Mouse (Mus musculus) monocyte, adult 5-6 weeks (primary cell): ENCODE measurements around the gene Plaa. TPM values are rescaled to one million over a fixed set of nuclear protein-coding genes. Genes with fewer than 3 reads are reported as not detected.
"Not testable (repeated sequence)": the region's sequence is repeated elsewhere in the genome, so short reads cannot be mapped to it uniquely, and the experiment has no call there.

ENCODE experiments used
- ATAC-seq: fragments of 153-309, 156-312 bp; replicated peaks from 2 replicates; pipeline ENCODE4 v1.8.0; 2017; ENCODE audit warnings: mild to moderate bottlenecking; ENCODE audit not compliant: low TSS enrichment, insufficient number of reproducible peaks, severe bottlenecking, poor library complexity, low FRiP score
- total RNA-seq: library from RNA; stranded (forward); fragments of 200-1000, 200-491, 200-594 nt; gene quantifications from 3 replicates; pipeline ENCODE4 v1.2.3, GENCODE M21; 2017

Plaa gene
- total RNA-seq, result 81.3 to 114 TPM (median 97.6 TPM) in 3 replicates

DNA sequence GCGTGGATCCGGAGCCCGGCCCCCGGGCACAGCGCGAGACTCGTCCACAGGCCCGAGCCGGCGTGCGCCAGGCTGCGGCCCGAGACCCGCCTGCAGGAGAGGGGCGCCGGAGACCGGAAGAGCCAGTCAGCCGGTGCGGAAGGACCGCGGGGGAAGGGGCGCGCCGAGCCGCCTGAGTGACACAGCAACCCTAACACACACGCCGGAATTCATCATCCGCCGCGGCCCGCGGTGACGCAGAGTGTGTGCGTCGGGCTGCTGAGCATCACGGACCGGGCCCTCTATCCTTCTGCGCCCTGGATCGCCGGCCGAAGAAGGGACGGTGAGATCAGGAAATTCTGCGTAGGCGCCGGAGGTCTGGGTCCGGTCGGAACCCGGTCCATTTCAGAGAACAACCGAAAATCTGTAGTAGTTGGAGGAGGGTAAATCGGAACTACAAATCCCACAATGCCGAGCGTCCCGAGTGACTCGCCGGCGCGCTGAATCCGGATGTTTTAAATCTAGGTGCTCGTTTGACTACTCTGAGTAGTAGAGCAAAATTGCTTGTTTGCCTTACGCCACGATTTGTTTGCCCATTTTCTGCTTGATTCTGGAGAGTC lies at the start of gene Plaa:
Gene Plaa, minus strand, starts transcription at position 214 of the 599 bp plus-strand sequence.
- peak; percentile 89 for ATAC-seq

DNA sequence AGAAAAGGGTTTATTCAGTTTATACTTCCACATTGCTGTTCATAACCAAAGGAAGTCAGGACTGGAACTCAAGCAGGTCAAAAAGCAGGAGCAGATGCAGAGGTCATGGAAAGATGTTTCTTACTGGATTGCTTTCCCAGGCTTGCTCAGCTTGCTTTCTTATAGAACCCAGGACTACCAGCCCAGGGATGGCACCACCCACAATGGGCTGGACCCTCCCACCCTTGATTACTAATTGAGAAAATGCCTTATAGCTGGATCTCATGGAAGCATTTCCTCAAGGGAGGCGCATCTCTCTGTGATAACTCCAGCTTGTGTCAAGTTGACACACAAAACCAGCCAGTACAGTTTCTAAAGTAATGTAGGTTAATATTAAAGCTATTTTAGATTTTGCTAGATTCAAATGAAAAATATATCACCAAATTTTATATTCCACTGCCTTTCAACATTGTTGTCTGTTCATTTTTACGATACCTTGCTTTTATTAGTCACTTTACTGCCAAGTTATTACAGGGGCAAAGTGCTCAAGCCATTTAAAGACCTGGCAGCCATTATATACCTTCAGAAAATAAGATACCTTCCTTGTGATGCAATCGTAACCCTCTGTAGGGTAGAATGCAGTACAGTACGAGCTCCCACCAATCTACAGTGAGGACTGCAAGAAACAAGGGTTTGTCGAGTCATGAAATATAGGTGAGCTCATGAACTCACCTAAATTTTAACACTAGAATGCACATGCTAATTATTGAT lies 47.6 kb upstream of the Plaa start:
- not testable (repeated sequence) for ATAC-seq

DNA sequence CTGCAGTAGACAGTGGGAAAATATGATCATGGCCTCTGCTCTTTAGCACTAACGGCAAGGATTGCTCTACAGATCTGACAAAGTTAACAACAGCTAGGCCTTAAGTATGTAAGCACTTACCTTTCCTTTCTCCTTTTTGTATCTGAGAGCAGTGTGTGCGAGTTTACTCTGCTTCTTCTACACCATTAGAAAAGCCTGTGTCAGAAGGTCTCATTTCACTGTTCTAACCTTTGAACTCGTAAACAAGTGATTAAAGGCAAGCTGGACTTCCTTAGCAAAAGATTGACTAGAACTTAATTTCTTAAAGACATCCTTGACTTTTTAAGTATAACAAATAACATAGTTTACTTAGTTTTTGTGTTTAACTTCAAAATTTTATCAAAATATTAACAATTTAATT lies 46.9 kb upstream of the Plaa start, which contains the start of gene Lrrc19:
Gene Lrrc19, minus strand, starts transcription at position 225 of the 400 bp plus-strand sequence.
- no peak for ATAC-seq

DNA sequence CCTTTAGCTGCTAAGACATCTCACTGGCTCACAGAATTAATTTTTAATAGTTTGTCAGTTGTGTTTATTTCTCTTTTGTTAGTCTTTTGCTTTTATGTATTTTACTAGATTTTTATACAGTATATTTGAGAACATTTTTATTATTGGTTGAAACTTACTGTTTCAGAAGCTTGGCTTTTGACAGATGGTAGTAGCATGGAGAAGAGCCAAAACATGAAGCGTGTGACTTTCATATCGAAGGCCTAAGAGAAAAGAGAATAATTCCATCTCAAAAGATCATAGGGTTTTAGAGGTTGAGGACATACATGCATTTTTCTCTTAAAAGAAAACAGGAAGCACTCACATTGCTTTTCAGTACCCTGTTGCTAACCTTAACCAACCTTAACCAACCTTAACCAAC lies 40.1 kb upstream of the Plaa start:
- ATAC-seq, result no peak

DNA sequence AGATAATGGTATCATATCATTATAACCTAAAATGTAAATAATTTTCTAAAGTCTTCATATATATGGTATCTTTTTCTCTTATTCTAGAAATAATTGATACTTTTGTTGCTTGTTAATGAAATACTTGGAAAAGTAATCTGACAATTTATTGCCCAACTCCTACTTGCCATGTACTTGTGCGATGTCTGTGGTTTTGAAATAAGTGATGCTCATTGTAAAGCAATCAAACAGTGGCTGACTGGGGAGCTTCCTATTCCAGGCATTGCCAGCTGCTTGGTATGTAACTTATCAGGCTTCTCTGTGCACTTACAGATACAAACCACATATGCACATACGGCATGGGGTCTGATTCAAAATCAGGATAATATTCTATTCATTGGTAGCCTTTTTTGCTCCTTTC lies 17.0 kb upstream of the Plaa start:
- ATAC-seq, result no peak

DNA sequence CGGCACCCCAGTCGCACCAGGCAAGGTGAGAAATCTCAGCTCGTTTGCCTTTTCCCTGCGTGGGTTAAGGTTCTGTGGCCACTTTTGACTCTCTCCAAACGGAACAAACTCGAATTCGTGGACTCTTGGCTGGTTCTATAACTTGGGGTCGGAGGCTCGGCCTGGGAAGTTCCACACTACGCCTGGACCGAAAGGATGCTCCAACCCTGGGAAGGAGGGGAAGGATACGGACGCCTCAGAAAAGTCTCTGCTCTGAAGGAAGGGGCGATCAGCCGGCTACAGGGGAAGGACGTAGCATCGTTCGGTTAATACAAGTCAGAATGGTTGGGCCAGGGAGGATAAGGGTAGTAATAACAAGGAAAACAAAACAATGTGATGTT lies 11.6 kb upstream of the Plaa start:
- no peak for ATAC-seq

DNA sequence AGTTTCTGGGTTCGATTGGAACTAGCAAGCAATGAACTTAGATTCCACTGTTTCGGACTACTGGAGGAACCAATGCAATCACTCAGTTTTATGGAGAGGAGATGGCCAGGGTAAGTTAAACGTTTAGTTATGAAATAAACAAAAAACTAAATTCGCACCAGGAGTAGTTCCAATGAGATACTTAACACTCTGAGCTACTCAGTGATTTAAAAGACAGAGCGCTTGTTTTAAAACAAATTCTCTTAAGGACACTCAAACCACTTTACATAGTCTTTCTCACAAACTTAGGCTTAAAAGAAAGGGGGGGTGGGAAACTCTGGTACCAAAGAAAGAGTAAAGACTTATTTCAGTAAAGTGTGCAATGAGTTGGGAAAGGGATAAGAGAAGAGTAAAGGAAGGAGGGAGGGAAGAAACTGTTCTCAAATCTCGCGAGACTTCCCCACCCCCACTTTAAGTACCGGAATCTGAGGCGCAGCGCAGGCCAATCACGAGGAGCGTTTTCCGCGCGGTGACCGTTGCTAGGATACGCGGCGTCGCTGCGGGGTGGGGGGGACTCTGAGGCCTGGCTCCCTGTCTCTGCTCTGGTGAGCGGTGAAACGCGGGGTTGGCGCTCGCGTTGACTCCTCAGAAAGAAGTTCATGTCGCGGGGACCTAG lies 11.1 kb upstream of the Plaa start, which contains the start of gene Ift74:
Gene Ift74, plus strand, starts transcription at position 520 of the 655 bp plus-strand sequence.
- ATAC-seq, result peak; percentile 98

DNA sequence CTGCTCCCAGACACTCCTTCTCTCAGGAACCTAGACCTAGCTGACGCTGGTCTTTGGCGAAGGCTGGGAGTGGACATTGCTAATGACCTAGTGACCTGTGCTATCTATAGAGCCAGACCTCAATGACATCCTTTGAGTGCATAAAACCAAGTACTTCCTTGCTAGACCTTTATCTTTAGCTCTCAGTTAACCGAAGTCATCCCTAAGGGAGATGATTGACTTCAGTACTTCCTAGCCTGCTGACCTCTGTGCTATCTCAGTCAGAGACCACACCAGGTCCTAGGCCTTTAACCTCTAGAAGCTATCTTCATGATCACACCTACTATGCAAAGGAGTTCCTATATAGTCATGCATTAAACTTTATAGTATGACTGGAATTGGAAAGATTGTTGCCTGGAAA lies 7.3 kb upstream of the Plaa start:
- ATAC-seq, result no peak

DNA sequence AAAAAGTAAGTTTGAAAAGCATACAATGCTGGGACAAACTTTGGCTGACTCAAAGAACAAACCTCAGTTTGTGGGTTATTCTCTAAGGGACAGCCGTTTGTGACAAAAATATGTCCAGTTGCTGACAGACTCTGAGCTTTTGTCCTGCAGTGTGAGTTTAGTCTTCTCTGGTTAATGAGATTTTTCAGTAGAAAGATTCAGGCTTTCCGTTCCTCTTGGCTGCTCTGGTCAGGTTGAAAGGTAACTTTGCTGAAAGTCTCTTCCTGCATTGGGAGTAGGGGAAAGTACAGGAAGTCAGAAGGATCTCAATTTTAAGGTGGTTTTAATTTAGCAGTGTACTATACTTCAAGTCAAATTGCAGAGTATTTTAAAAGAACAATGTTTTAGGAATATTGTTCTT lies 2.5 kb upstream of the Plaa start:
- ATAC-seq, result no peak

DNA sequence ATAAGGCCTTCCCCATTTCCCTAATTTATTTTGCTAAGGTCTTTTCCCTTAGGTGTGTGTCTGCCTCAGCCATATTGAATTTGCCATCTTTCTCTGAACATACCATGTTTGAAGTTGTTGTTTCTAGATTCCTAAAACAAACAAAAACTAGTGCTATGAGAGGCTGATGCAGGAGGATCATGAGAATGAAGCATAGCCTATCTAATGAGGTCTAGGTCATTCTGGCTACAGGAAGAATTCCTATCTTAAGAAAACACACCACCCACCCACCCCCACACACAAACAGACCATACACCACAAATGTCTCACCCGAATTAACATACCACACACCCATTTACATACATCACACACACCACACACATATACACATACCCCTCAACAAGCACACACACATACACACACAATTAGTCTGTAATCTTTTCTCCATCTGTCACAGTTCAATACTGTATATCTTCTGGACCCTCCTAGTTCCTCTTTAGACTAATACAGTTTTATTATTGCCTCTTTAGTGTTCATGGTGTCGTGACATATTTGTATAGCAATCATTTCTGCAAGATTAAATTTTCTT lies 1.5 kb upstream of the Plaa start:
- ATAC-seq, result no peak

DNA sequence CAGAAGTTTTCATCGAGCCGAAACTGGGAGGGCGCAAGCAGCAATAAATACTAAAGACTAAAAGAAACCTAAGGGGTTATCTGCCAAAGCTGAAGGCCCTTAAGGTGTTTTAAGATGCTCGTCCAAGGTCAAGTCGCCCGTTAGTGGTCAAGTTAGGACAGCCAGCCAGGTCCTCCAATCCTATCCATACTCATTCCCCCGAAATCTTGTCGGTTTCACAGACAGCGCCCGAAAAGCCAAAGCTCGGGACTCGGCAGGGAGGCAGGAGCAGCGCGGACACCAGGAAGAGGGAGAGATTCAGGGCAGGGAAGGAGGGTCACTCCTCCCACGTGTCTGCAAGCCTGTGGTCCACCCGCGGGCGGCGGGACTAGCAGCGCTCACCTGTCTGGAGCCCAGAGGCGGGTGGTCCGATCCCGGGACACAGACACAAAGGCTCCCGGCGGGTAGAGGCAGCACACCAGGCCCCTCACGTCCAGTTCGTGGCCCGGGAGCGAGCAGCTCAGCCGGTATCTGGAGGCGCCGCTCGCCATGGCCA lies 481 bp downstream of the Plaa start:
- peak; percentile 53 for ATAC-seq

DNA sequence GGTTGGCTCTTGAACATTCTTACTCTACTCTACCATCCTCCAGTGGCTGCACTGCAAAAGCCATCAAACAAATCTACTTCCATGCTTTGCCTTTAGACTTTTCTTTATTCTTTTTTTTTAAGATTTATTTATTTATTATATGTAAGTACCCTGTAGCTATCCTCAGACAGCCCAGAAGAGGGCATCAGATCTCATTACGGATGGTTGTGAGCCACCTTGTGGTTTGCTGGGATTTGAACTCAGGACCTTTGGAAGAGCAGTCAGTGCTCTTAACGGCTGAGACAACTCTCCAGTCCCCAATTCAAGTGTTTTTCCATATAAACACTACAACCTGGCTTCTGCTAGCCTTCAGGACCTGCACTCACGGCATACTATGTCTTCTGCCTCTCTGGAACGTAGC lies 1.6 kb downstream of the Plaa start:
- ATAC-seq, result no peak

DNA sequence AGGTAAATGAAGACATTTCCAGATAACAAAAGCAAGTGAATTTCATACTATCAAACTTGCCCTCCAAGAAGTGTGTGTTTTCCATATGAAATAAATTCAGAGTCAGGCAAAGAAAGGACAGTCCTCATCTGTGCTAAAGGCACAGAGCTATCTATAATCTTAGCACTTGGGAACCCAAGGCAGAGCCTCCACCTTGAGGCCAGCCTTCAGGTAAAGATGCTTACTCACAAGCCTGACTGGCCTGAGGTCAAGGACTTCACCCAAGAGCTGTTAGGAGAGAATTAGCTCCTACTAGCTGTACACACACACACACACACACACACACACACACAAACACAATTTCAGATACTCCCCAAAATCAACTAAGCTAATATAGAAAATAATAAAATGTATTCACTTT lies 10.3 kb downstream of the Plaa start:
- ATAC-seq, result no peak

DNA sequence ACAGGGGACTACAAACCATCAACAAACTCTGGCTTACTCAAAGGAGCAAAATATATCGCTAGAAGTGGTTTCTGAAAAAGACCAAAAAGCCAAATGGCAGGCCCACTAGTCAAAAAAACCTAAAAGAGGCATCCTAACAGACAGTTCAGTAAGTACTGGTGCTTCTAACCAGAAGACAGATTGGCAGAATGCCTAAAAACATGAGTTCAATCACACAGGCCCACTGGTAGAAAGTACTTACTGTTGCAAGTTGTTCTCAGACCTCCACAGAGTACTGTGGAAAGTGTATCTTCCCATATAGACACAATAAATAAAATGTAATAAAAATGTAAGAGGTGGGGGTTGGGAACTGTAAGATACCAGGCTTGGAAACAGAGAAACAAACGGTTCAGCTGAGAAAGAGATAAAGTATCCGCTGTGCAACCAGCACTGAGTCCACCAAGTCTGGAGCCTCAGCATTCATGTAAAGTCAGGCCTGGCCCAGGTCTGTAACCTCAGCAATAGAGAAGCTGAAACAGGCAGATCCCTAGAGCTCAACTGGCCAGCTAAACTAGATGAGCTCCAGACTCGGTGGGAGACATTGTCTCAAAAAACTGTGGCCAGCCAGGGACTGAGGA lies 11.2 kb downstream of the Plaa start:
- no peak for ATAC-seq

DNA sequence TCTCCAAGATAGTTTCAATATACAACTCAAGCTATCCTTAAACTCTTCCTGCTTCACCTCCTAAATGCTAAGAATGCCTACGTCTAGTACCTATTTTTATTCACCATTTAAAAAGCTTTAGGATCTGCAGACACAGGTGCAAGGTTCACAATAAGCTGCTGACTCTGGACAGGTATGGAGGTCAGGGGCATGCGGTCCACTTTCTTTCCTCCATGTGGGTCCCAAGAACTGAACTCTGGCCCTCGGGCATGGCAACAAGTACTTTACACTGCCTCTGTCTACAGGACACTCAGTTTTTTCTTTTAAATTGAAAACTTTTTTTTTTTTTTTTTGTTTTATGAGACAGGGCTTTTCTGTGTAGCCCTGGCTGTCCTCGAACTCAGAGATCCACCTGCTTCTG lies 30.4 kb downstream of the Plaa start:
- no peak for ATAC-seq

DNA sequence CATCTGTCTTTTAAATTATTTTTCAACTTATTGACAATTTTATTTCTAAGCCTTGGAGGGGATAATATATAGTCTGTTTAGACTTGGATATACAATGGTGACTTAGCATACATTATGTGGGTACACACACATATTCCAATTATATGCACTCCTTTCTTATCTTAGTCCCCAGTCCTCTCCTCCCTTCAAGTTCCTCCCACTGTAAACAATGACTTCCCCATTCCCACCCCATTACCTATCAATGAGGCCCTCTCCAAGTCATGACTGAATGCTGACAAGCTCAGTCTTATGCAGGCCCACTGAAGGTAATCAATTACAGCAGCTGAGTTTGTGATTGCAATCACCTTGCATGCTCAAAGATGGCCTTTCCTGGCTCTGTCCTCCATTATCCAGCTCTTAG lies 38.7 kb downstream of the Plaa start:
- no peak for ATAC-seq

DNA sequence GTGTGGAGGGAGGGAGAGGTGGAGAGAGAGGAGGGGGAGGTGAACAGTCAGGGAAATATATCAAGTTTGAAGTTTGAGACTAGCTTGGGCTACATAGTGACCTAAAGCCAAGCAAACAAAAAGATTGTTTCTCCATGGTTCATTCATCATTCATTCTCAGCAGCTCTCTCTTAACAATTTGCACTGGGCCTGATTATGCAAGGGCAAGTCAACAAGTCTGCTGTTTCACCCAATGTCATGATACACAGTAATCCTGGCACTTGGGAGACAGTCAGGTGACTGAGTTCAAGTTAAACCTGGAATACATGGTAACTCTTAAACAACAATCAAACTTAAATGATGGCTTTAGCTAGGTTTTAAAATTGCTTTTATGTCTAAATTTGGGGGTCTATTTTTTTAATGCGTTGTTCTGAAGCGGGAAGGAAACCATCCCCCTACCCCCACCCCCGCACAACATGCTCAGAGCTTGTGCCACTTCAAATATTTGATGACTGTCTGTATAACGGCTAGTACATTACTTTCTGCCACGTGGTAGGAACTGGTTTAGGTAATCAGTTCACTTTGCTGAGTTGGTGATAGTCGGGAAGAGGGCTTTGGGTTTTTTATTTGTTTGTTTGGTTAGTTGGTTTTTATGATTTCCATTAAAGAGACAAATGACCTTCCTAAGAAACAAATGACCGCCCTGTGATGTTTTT lies 40.9 kb downstream of the Plaa start:
- no peak for ATAC-seq

DNA sequence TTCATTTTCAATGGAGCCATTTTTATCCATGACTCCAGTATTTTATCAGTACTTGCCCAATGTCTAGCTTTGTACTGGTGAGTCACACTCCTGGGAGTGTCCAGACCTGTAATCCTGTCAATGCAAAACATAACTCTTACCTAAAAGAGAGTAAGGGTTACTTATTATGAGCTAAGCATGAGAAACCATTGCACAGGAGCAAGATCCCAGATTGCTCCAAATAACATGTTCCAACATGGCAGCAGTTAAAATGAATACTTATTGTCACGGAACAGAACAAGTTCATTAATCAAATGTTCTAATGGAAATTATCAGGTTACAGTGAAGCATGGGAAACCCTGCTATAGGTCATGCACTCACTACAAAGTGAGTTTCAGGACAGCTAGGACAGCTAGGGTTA lies 42.7 kb downstream of the Plaa start:
- no peak for ATAC-seq
